ENCODE assay signal across 34 mouse cellular contexts in genomic region chr13:100524896-100525295, GRCm38 (mm10). TPM values are rescaled to one million over a fixed set of nuclear protein-coding genes. Genes with fewer than 3 reads are reported as not detected.
DNase-seq lines count a peak whose midpoint lies in the region; ATAC-seq and TF ChIP-seq lines count a peak whose summit lies in the region.
"Had no signal": no experiment of that assay in that cellular context is flagged by ENCODE, and none has a peak within 500 bp of the region (broad histone marks: within the 10 kb centered on the region; RNA-seq: fewer than 3 reads in every experiment).

No protein-coding gene starts in this region.

- H3K27me3 ChIP-seq in forebrain, embryonic 15.5 days = no peaks in the 10 kb centered on the region
- H3K27me3 ChIP-seq in forebrain, embryonic 14.5 days (replicated peaks; ENCODE audit: control insufficient read depth, insufficient read depth, low read length) = no peaks in the 10 kb centered on the region
- H3K27me3 ChIP-seq: embryonic facial prominence, embryonic 13.5 days; forebrain, embryonic 13.5 days; heart, embryonic 13.5 days had no signal

- 0 out of 2 replicates have a peak, but pooled peaks cover 6% of the 10 kb centered on the region for H3K4me1 ChIP-seq in forebrain, embryonic 15.5 days
- no peaks in the 10 kb centered on the region for H3K4me1 ChIP-seq in forebrain, embryonic 14.5 days (ENCODE audit: control insufficient read depth, insufficient read depth, low read length)
- H3K4me1 ChIP-seq: embryonic facial prominence, embryonic 10.5 days; embryonic facial prominence, embryonic 13.5 days; forebrain, embryonic 10.5 days; forebrain, embryonic 13.5 days; heart, embryonic 10.5 days; heart, embryonic 13.5 days had no signal

- no peak overlapping the region for H3K4me2 ChIP-seq in forebrain, embryonic 15.5 days (replicated peaks)
- no peak overlapping the region for H3K4me2 ChIP-seq in forebrain, embryonic 14.5 days (ENCODE audit: low read length)
- H3K4me2 ChIP-seq: embryonic facial prominence, embryonic 13.5 days; forebrain, embryonic 13.5 days; heart, embryonic 13.5 days; hindbrain, embryonic 14.5 days had no signal

- TF ChIP-seq CTCF in layer of hippocampus, adult 2 months (conservative IDR thresholded peaks at IDR 0.05) = no peak

- ATAC-seq in forebrain, embryonic 15.5 days (replicated peaks) = no peak
- ATAC-seq in forebrain, embryonic 14.5 days = no peak
- ATAC-seq in erythroid progenitor cell, adult 5-6 weeks (replicated peaks; ENCODE audit: low FRiP score, poor library complexity, severe bottlenecking) = no peak
- ATAC-seq: activated CD4-positive, CD25-positive, alpha-beta regulatory T cell, adult 4 months; CD4-positive, CD25-positive, alpha-beta regulatory T cell, adult 4 months; forebrain, embryonic 13.5 days; hindbrain, postnatal 0 days; inflammation-experienced regulatory T-cells, adult 6 months; intestine, embryonic 16.5 days had no signal

- H3K9me3 ChIP-seq in forebrain, embryonic 15.5 days = no peaks in the 10 kb centered on the region
- no peaks in the 10 kb centered on the region for H3K9me3 ChIP-seq in forebrain, embryonic 14.5 days (replicated peaks; ENCODE audit: control insufficient read depth, low read length)
- H3K9me3 ChIP-seq: embryonic facial prominence, embryonic 13.5 days; forebrain, embryonic 10.5 days; forebrain, embryonic 13.5 days; heart, embryonic 10.5 days had no signal

- no peak overlapping the region for H3K4me3 ChIP-seq in forebrain, embryonic 15.5 days
- H3K4me3 ChIP-seq in forebrain, embryonic 14.5 days (ENCODE audit: low read depth, low read length) = no peak overlapping the region
- H3K4me3 ChIP-seq in layer of hippocampus, adult 2 months = no peak overlapping the region; the same call in 1 of the 2 replicates
- H3K4me3 ChIP-seq: embryonic facial prominence, embryonic 10.5 days; embryonic facial prominence, embryonic 13.5 days; erythroblast, embryonic 14.5 days; forebrain, embryonic 10.5 days; forebrain, embryonic 13.5 days; gastrocnemius, adult 2 months; heart, embryonic 10.5 days; heart, embryonic 13.5 days had no signal

- no peaks in the 10 kb centered on the region for H3K36me3 ChIP-seq in forebrain, embryonic 15.5 days
- no peaks in the 10 kb centered on the region for H3K36me3 ChIP-seq in forebrain, embryonic 14.5 days (ENCODE audit: control insufficient read depth, insufficient read depth, low read length)
- H3K36me3 ChIP-seq: embryonic facial prominence, embryonic 13.5 days; forebrain, embryonic 10.5 days; heart, embryonic 10.5 days; heart, embryonic 13.5 days had no signal

- H3K9ac ChIP-seq in forebrain, embryonic 15.5 days (replicated peaks) = no peak overlapping the region
- no peak overlapping the region for H3K9ac ChIP-seq in forebrain, embryonic 14.5 days (ENCODE audit: low read length)
- H3K9ac ChIP-seq: embryonic facial prominence, embryonic 13.5 days; forebrain, embryonic 13.5 days; heart, embryonic 13.5 days; hindbrain, embryonic 14.5 days had no signal

- 86% methylated on average over 6 of the region's 6 CpGs for WGBS in forebrain, embryonic 15.5 days
- WGBS in forebrain, embryonic 14.5 days = 87% methylated on average over 6 of the region's 6 CpGs

- DNase-seq in forebrain, embryonic 14.5 days (ENCODE audit: low spot score) = no peak
- no peak for DNase-seq in layer of hippocampus, adult 2 months (ENCODE audit: low spot score in 2 of 2)
- DNase-seq in layer of hippocampus, adult 9-11 months = no peak
- DNase-seq in adipocyte (ENCODE audit: low spot score) = peak; percentile 52
- peak; percentile 40 for DNase-seq in retina, postnatal 1 day
- DNase-seq in right cerebral cortex, adult 2 months (ENCODE audit: low spot score in 2 of 2) = no peak
- DNase-seq: adrenal gland, postnatal 10 days; adrenal gland, postnatal 36 days; cerebellum, adult 11-12 months; cerebellum, adult 8-10 months; cerebellum, postnatal 25 days; embryo, embryonic 11 days; gastrocnemius, adult 2 months; gastrocnemius, postnatal 14 days; heart, adult 18-20 months; heart, postnatal 14 days; heart, postnatal 4 days; kidney, adult 18-20 months had no signal

- 0 out of 2 replicates have a peak overlapping the region, but pooled peaks have one; percentile 7 for H3K27ac ChIP-seq in forebrain, embryonic 15.5 days (replicated peaks)
- H3K27ac ChIP-seq in forebrain, embryonic 14.5 days (ENCODE audit: low read depth, low read length) = no peak overlapping the region
- H3K27ac ChIP-seq in layer of hippocampus, adult 2 months = peak overlapping the region; percentile 79; the same call in 1 of the 2 replicates
- H3K27ac ChIP-seq: embryonic facial prominence, embryonic 10.5 days; embryonic facial prominence, embryonic 13.5 days; forebrain, embryonic 10.5 days; forebrain, embryonic 13.5 days; gastrocnemius, adult 2 months; heart, embryonic 10.5 days; heart, embryonic 13.5 days; hindbrain, embryonic 14.5 days; hindbrain, postnatal 0 days had no signal

RNA-seq across cellular contexts. Expression of gene Ocln, which starts 27.6 kb away (rescaled TPM):
- 6.0 and 7.7 TPM in 2 replicates for polyA plus RNA-seq in forebrain, embryonic 15.5 days (2015; fragmentation: Nextera tagmentation; extraction: Ambion mirVana)
- polyA plus RNA-seq in forebrain, embryonic 14.5 days (2014; fragmentation: Nextera tagmentation; extraction: Ambion mirVana) = 5.6 and 10.5 TPM in 2 replicates
- total RNA-seq in layer of hippocampus, adult 2 months (2021) = 10 to 100 TPM; 10.6 to 13.0 TPM
- not detected in 2 replicates for total RNA-seq in erythroid progenitor cell, adult 5-6 weeks (2015; ENCODE audit: low replicate concordance)
- total RNA-seq in erythroid progenitor cell, adult 5-6 weeks (2017; ENCODE audit: low replicate concordance) = not detected in 2 replicates
- total RNA-seq: common myeloid progenitor, adult 5-6 weeks had no signal
- polyA plus RNA-seq: erythroblast, embryonic 14.5 days had no signal

RNA-seq across cellular contexts. Expression of gene Gtf2h2, which starts 32.5 kb away (rescaled TPM):
- 69.6 and 70.8 TPM in 2 replicates for polyA plus RNA-seq in forebrain, embryonic 15.5 days (2015; fragmentation: Nextera tagmentation; extraction: Ambion mirVana)
- 63.0 and 64.8 TPM in 2 replicates for polyA plus RNA-seq in forebrain, embryonic 14.5 days (2014; fragmentation: Nextera tagmentation; extraction: Ambion mirVana)
- 10 to 100 TPM; 46.6 to 55.1 TPM for total RNA-seq in layer of hippocampus, adult 2 months (2021)
- total RNA-seq in erythroid progenitor cell, adult 5-6 weeks (2015; ENCODE audit: low replicate concordance) = 13.4 and 25.9 TPM in 2 replicates
- 13.9 and 15.7 TPM in 2 replicates for total RNA-seq in erythroid progenitor cell, adult 5-6 weeks (2017; ENCODE audit: low replicate concordance)

Comparison
In these comparisons a context has a peak if more than half of its experiments do, and no peak if none do; other contexts are left out.
1. DNase-seq: peak in adipocyte (single experiment) and retina, postnatal 1 day (single experiment); none in forebrain, embryonic 14.5 days (single experiment), layer of hippocampus, adult 2 months (0 of 2), layer of hippocampus, adult 9-11 months (single experiment) and right cerebral cortex, adult 2 months (0 of 2).
2. RNA of gene Ocln, which starts 27.6 kb away (total RNA-seq): 10.6 to 13.0 TPM in layer of hippocampus, adult 2 months; not detected in erythroid progenitor cell, adult 5-6 weeks; every median in the first group is over 10 times any median in the second.